Mouse (Mus musculus): Measurements from ENCODE around the gene Gnaq.

The Gnaq gene

DNA sequence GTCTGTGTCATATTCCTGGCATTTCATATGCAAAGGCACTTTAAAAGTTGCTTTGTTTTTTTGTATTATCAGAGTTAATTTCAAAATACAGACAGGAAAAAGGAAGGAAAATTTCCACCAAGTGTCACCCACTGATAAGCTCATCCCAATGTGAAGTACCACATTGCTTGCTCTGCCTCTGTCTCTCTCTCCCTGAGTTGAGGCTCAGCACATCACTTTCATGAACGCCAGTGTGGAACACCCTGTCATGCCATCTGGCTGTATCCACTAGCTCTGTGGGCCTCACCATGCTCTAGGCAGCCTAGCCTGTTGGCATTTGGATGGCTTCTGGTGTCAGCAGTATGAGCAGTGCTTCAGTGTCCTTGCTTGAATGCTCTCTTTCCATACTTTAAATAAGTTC is 122.2 kb downstream of the Gnaq start:
- in situ Hi-C loops (cut with MboI, MseI) = loop anchor here in 1 of 2 experiments (5.0 kb wide), 1 partner anchor 38 kb away; no protein-coding TSS in a partner anchor

DNA sequence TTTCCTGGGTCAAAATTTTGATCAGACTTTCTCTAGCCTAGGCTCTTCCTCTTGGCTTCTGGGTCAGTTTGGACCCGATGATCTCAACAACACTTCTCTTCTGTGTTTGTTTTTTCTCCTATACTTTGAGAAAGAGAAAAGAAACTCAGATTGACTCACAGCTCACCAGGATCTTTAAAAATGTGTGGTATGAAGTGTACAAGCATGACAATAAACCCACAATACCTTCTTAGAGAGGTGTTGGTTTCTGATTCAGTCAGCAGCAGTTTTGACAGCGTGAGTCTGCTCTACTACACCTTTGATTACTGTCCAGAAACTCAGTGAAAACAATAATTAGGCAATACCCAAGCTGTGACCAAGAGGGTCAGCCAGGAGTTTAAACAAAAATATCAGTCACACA is 122.7 kb downstream of the Gnaq start:
- in situ Hi-C loops (cut with MboI, MseI) = no loop called here

DNA sequence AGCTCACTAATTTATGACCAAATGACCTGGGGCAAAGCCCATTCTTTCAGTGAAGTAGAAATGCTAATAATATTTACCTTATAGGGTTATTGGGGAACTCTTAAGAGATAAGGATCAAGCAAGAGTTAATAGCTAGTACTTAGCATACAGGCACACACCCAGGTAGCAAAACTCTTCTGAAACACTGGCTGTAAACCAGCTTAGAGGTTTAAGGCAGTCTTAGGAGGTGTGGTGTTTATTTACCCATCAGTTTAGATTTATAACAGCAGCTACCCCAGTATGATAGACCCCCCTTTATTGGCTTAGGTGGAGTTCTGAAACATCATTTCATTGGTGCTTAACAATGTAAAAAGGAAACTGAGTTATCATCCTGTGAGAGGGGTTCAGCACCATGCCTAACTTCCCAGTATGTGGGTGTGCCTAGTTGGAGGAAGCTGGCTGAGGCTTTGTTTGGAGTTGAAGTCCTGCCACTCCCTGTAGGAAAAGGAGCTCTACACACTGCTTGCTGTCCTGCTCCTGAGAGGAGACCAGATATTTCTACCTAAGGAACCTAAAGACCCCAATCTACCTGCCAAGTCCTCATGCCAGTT is 126.2 kb downstream of the Gnaq start:
- in situ Hi-C loops (cut with MboI, MseI) = no loop called here

DNA sequence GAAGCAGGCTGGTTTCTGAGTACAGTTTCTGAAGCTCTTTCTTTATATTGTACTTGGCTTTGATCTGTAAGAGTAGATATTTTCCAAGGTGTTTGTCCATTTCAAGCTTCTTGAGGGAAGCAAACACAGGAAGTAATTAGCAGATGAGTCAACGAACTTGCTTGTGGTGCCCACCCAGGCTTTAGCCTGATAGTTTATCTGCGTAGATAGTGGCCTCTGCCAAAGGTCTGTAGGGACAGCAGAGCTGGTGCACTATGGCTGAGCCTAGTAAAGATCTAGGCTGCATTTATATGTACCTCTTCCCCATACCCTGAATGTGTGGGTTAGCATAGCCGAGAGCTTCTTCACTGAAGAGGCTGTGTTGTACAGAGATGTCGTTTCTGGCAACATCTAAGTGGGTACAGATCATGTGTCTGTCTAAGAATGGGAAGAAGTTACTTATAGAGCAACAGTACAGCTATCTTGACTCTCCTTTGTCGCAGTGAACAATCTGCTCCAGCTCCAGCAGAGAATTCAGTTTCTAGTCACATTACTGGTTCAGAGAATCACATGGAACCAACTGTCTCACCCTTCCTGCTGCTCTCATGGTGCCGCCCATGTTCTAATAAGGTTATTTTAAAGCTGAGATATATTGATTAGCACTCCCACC is 127.3 kb downstream of the Gnaq start:
- in situ Hi-C loops (cut with MboI, MseI) = no loop called here

DNA sequence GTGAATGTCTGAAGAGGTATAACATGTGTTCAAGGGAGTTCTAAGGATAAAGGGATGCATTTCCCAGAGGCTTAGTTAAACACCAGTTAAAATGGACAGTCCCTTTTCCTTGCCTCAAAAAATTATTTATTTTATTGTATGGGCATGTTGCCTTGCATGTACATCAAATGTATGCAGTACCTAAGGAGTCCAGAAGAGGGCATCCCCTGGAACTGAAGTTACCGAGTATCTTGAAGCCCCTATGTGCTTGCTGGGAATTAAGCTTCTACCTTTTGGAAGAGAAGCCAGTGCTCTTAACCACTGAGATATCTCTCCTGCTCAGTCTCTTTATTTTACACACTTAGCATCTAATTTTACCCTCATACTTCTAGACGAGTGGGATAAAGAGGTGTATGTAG is 127.8 kb downstream of the Gnaq start:
- in situ Hi-C loops (cut with MboI, MseI) = no loop called here

DNA sequence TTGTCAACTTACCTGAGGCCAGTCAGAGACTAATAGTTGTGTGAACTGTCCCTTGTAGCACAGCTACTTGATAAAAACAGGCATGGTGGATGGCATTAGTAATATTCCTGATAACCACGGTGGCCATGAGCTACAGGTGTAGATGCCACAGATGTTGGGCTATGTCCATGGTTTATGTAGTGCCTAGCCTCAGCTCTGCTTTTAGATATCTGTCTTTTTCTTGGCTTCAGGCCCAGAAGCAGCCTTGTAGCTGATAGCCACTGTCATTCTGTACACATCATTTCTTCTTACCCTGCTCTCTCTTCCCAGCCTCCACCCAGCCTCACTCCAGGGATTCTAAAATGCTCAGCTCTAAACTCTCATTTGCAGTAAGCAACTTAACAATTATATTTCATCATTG is 128.3 kb downstream of the Gnaq start:
- in situ Hi-C loops (cut with MboI, MseI) = no loop called here

DNA sequence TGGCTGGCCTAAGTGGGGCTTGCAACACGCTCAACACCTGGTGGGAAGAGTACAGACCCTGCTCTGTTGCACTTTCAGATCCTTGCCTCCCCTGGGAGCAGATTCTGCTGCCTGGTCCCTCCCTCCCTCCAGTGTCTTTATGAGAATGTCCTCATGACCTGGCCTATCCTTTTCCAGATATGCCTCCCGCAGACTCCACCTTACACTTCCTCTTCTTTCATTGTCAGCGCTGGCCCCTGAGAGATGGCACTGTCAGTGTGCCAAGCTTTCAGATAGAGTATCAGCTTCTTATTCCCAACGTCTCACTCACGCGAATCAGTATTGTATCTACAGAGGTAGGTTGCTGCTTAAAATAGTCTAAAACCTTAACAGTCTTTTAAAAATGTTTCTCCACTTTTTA is 129.0 kb downstream of the Gnaq start:
- in situ Hi-C loops (cut with MboI, MseI) = no loop called here

DNA sequence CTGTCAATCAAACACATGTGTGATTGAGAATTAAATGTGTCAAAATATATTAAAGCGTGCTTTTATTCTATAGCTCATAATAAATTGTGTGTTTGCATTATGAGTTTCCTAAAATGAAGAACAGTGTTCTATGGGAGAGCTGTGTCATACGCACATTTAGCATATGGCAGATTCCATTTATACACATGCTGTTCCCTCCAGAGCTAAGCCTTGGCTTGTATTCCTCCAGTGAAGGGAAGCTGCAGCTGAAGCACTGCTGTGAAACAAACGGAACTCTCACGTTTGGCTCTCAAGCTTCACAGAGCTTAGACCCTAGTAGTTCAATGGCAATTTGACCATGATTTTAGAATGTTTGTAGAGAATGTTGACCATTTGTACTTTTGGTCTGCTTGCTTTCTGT is 129.7 kb downstream of the Gnaq start:
- in situ Hi-C loops (cut with MboI, MseI) = no loop called here

DNA sequence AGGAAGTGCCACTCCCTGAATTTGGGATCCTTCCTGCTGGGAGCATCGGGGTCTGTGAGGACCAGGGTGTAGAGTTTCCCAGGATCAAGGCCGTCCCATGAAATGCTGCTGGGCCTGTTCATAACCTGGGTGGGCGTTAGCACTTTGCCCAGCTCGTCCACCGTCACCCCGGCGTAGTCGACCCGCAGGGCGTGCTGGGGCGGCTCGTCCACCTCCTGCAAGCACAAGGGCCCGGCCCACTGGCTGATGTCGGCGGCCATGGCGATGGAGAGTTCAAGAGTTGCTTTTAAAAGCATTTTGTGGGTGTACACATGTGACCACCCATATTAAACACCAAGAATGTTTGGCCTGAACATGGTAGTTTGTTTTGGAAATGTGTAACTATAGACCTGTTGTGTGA is 134.7 kb downstream of the Gnaq start:
- in situ Hi-C loops (cut with MboI, MseI) = loop anchor here in 1 of 2 experiments (5.0 kb wide), 1 partner anchor 190 kb away; no protein-coding TSS in a partner anchor

DNA sequence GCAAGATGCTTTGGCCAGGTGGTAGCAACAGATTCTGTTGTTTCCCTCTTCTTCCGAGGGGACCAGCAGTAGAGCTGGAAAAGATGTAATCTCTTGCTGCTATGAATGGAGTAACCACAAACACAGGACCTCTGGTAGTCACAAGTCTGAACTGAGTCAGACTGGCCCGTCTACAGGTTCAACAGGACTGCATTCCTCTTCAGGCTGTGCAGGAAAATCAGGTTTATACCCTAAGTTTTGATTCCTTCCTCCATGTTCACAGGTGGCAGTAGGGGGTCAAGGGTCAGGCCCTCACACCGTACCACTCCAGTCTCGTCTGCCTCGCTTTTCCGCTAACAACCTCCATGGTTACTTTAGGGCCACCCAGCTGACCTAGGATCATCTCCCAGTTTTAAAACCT is 137.6 kb downstream of the Gnaq start:
- in situ Hi-C loops (cut with MboI, MseI) = no loop called here

DNA sequence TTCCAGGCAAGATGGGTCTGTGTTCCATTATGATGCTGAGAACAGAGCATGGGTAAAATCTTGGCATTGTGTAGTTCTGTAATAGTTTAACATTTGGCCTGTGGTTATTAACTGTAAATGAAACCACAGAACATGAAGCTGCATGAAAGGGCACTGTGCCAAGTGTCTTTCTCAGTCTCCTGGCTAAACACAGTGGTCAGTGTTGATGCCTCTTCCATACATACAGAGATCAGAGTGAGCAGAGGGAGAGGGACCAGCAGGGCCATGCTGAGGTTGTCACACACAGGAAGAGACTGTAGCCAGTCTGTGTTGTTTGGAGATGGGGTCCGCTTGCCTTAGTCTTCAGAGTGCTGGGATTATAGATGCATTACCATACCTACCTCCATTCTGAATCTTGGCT is 138.4 kb downstream of the Gnaq start:
- in situ Hi-C loops (cut with MboI, MseI) = no loop called here

DNA sequence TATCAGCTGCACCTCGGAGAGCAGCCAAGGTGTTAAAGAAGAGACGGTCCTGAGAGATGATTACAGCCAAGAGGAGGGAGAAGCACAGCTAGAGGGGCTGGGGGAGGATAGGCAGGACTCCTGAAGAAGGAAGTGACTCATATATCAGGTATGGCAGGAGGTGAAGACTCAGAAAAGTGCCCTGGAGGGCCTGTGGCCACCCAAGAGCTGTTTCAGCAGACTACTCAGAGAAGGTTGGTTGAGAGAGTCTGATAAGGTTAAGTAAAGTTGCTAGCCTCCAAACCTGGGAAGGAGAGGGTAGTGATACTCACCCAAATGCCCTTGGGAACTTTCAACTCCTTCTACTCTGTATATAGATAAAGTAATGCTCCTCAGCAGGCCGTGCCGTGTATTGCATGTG is 140.4 kb downstream of the Gnaq start:
- in situ Hi-C loops (cut with MboI, MseI) = no loop called here

DNA sequence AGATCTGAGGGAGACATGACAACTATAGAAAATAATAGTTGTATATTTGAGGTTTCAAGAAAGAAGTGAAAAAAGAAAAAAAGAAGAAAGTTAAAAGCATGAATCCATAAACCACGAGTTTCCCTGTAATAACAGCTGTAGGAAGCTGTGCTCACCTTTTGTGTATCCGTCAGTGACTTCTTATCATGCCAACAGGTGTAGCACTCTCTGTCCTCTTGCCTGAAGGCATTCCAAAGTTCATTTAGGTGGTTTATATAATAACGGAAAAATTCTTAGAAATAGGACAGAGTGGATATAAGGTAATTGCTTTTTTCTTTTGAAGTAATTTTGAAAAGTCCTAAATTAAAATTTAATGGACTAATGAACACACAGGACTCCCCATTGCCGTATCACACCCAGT is 147.6 kb downstream of the Gnaq start:
- in situ Hi-C loops (cut with MboI, MseI) = no loop called here

DNA sequence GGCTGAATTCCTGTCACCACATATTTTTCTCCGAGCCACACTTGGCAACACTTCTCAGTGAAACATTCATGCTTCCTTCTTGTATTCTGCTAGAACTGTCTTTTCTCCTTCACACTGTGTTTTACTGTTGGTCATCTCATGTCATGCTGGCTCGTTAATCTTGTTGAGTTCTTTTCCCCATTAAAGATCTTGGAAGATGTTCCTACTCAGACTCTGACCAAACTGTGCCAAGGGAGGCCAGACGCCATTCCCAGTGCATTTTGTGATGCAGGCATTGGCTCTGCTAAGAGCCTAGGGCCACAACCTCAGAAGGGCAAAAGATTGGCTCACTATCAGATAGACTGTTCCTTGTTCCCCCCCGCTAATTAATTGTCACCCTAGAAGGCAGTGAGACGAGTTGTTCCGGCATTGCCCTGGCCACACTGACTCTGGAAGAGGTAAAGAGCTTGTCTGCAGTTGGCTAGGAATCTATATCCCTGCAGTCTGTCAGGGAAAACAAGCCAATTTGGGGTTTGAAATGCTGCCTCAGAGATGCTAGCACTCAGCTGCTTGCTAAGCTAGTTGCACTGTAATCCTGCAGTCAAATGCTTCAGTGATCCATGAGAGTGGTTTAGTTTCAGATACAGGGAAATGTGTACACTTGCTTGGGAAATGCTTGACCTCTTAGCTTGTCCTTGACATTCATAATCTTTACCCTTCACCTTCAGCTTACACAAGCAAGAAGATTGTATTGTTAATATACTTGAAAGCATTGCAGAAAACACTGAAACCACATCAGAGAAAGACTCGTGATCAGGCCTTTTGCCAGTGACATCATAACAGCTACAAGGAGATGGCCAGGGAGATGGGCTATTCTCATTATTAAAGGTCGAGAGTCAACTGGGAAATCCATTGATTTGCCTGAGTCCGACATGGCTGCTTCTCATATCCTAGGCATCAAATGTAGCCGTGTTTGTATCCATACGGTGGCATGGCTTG is 152.7 kb downstream of the Gnaq start:
- in situ Hi-C loops (cut with MboI, MseI) = no loop called here

DNA sequence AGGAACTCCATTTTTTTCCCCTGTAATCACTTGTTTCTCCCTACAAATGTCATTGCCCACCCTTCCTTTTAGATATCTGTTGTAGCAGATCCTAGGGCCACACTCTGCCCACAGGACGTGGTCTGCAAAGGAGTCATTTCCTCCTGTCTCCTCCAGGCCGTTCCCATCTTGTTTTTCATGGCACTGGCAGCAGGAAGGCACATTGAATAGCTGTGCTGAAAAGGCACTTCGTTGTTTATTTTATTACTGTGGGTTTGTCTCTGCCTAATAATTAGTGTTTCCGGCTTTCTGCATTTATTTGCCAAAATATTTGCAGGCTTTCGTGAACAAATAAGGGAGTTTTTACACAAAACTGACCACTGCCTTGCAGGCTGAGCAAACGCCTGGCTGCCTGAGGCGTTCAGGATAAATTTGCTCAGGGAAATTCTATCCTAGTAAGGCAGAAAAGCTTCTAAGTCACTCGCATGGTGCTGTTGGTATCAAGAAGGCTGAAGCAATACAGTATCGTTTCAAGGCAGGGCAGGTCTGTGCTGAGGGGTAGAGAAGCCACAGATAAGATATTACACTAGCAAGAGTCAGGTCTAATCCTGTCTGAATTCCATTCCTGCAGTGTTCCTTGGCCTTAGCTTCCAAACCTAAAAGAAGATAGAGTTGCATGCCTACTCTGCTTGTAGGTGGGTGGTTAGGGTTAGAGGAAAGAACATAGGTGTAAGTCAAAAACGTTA is 154.0 kb downstream of the Gnaq start:
- in situ Hi-C loops (cut with MboI, MseI) = no loop called here

DNA sequence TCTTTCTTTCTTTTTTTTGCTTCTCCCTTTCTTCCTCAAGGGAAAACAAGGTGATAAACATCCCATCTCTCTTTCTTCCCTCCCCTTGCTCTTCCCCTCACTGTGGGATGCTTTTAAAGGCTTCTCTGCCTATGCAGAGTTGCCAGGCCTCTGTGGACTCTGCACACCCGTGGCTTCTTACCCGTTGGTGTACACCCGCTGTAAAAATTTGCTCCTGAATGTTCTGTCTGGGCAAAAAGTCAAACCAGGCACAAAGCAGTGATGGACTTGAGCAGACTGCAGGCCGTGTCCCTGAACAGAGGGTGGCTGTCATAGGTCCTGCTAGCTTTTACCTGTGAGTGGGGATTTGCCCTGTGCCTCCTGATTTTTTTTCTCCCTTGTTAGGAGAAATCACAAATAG is 154.7 kb downstream of the Gnaq start:
- in situ Hi-C loops (cut with MboI, MseI) = no loop called here

DNA sequence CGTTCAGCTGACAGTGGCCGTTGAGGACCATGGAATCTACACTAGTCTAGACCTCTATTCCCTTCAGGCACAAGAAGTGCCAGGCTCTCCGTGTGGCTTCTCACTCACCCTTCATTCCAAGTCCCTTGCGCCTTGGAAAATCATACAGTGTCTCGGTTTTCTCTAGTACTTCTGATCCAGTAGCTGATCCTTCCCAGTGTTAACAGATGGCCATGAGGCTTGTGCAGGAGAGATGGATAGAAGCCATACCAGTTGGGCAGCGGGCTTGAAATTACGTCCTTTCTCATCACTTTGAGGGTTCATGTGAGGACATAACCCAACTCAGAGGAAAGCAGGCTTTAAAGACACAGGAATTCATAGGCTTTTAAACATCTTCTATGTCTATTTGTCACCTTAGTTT is 155.3 kb downstream of the Gnaq start:
- in situ Hi-C loops (cut with MboI, MseI) = no loop called here

DNA sequence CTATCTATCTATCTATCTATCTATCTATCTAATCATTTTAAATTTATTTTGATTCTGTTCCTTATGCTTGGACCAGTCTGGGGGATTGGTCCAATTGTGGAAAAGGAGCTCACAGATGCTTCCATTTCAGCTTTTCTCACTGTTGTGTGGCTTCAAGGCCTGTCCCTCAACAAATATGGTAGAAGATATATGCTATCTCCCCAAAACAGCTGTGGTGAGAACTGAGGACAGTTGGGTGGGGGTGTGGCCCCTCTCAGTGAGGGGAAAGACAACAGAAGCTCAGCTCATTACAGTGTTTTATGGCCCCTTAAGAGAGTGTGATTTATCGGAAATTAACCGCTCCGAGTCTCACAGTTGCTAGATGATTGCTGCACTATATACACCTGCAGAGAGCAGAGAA is 158.5 kb downstream of the Gnaq start:
- in situ Hi-C loops (cut with MboI, MseI) = no loop called here

DNA sequence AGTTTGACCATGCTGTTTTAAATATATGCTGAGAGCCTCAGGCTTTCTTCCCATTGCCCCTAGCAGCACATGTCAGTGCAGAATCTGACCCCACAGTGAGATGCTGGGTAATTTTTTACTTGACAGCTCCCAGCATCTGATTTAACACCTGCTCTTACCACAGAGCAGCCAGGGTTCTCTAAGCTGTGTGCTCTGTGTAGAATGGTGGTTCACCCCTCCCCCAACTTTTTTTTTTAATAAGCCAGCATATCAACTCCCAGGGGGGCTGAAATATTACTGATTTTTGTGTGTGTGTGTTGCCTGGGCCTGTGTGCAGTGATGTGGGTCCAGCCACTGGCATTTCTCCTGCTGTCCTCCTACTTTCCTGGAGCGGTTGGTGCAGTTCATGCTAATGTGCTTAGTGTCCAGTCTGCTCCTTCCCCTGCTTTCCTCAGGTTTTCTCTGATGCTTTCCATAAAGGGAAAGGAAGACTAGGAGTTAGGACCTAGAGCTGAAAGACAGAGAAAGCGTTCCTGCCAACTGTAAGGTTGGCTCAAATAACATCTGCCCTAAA is 159.5 kb downstream of the Gnaq start:
- in situ Hi-C loops (cut with MboI, MseI) = no loop called here

DNA sequence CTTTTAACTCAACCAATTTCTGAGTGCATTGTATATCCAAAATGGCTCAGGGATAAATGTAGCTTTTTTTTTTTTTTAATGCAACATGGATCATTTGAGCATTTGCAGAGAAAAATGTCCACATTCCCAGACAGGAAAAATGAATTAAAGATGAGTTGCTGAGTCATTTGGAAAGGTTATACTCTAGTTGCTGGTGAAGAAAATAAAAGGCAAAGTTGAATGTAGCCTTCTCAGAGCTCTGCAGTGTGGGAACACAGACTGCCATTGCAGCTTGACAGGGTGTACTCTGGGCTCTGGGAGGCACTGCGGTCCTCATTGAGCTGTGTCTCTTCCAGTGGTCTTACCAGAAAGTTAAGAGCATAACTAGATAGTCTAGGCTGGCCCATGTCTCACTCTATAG is 160.3 kb downstream of the Gnaq start:
- in situ Hi-C loops (cut with MboI, MseI) = no loop called here

DNA sequence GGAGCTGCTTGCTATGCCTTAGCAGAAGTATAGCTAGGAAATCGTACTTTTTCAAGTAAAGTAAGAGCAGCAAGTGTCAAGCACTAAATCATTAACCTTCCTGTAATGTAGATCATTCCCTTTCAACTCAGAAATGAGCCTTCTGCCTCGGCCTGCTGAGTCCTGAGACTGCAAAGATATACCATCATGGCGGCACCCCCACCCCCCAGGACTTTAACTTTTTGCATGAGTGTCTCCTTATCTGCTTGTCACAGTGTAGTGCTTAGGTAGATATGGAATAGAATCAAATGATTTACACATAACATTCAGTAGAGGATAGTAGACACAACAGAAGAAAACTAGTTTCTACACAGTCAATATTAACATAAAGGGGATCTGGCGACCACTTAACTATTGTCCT is 167.8 kb downstream of the Gnaq start:
- in situ Hi-C loops (cut with MboI, MseI) = no loop called here

DNA sequence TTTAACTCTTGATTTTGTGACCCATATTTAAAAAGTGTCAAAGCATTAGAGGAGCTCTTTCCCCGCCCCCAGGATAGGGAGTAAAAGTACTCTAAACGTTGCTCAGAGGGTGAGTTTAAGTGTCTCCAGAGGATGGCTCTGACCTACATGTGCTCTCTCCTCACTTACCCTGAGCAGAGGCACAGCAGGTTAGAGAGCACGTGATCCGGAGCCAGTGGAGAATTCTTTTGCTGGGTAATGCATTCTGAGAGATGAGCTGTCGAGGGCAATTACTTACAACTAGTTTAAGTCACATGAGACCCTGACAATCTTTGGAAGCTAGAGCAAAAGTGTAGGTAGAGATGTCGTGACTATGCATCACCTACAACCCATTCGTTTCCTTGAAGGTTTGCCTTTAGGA is 168.7 kb downstream of the Gnaq start:
- in situ Hi-C loops (cut with MboI, MseI) = no loop called here
